Mouse (Mus musculus) kidney, embryonic 16.5 days (tissue): ENCODE results near the gene Slc12a9. TPM values are rescaled to one million over a fixed set of nuclear protein-coding genes. Genes with fewer than 3 reads are reported as not detected.

Experiments
- ATAC-seq: fragments of 200-750 bp; cut with Nextera tagmentation; 2 replicates; pipeline ENCODE4 v1.8.0; 2017; ENCODE audit warnings: moderate TSS enrichment; ENCODE audit not compliant: low FRiP score, low TSS enrichment
- H3K27ac ChIP-seq: fragments of 300-500 bp; sonication (generic); 2 replicates; pipeline ENCODE4 v1.5.1; 2014; ENCODE audit warnings: low read length
- H3K27me3 ChIP-seq: fragments of 300-500 bp; sonication (generic); 2 replicates; pipeline ENCODE4 v1.6.1; 2014; ENCODE audit warnings: low read length, control low read depth, mixed read lengths; ENCODE audit not compliant: insufficient read depth
- H3K36me3 ChIP-seq: fragments of 300-500 bp; sonication (generic); 2 replicates; pipeline ENCODE4 v1.6.1; 2014; ENCODE audit warnings: low read length, control low read depth, mixed read lengths; ENCODE audit not compliant: insufficient read depth
- H3K4me1 ChIP-seq: fragments of 300-500 bp; sonication (generic); 2 replicates; pipeline ENCODE4 v1.6.1; 2014; ENCODE audit warnings: low read length, control low read depth, mixed read lengths; ENCODE audit not compliant: insufficient read depth
- H3K4me2 ChIP-seq: fragments of 300-500 bp; sonication (generic); replicated peaks from 2 replicates; pipeline ENCODE4 v1.6.1; 2014; ENCODE audit warnings: low read depth, low read length
- H3K4me3 ChIP-seq: fragments of 300-500 bp; sonication (generic); 2 replicates; pipeline ENCODE4 v1.5.1; 2014; ENCODE audit warnings: mild to moderate bottlenecking, low read length
- H3K9ac ChIP-seq: fragments of 300-500 bp; sonication (generic); replicated peaks from 2 replicates; pipeline ENCODE4 v1.6.1; 2014; ENCODE audit warnings: low read length
- H3K9me3 ChIP-seq: fragments of 300-500 bp; sonication (generic); 2 replicates; pipeline ENCODE4 v1.6.1; 2016; ENCODE audit warnings: low read length, control low read depth
- WGBS: fragments of 180-500 bp; shearing (Covaris S2); extraction: QIAGEN DNeasy Blood & Tissue Kit; methylation state at CpG from one replicate; pipeline ENCODE4 v1.1.7; 2014; 5-methylcytosine and 5-hydroxymethylcytosine counted together
- polyA plus RNA-seq: library from polyadenylated mRNA; unstranded; fragments of >200 nt; fragmentation: Nextera tagmentation; extraction: Ambion mirVana; gene quantifications from 2 replicates; pipeline ENCODE4 v1.2.1, GENCODE M21; 2015

The Slc12a9 gene
- polyA plus RNA-seq, 1 experiment from 2014 or later = 16.3 TPM

DNA sequence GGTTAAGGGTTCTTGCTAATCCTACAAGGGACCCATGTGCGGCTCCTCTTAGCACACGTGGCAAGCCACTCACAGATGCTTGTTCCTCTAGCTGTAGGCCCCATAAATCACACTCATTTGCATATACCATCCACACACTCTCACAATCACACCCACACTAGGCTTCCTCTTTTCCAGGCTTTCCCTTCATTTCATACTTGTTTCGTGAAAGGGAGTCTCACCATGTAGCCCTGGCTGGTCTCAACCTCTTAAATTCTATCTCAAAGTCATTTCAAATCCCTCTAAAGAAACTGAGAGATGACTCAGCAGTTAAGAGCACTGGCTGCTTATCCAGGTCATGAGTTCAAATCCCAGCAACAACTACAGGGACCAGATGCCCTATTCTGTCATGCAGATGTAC, 27.6 kb downstream of the Slc12a9 start:
- Histone ChIP-seq H3K27ac (no peak overlapping the region), H3K9ac (peak overlapping the region; percentile 99; the same call in 1 of the 2 replicates), H3K9me3 (no peaks in the 10 kb centered on the region), H3K4me2 (peak overlapping the region; percentile 67), H3K27me3 (no peaks in the 10 kb centered on the region), H3K36me3 (peaks cover 58% of the 10 kb centered on the region), H3K4me1 (peaks cover 32% of the 10 kb centered on the region), H3K4me3 (peak overlapping the region; percentile 94)
- 41% methylated on average over 3 of the region's 3 CpGs for WGBS
- no peak for ATAC-seq

- peak overlapping the region; percentile 99 for H3K9ac ChIP-seq
These were observed 28.6 kb downstream of the Slc12a9 start for GRCm38 (mm10) chr5:137304816-137305215.

GRCm38 (mm10) chr5:137304165-137304564, 29.2 kb downstream of the Slc12a9 start:
- no peaks in the 10 kb centered on the region for H3K27me3 ChIP-seq
- no peak overlapping the region for H3K27ac ChIP-seq
- ATAC-seq = no peak
- H3K9me3 ChIP-seq = no peaks in the 10 kb centered on the region
- 81% methylated on average over 3 of the region's 3 CpGs for WGBS
- peaks cover 58% of the 10 kb centered on the region for H3K36me3 ChIP-seq
- peaks cover 32% of the 10 kb centered on the region for H3K4me1 ChIP-seq
- H3K9ac ChIP-seq = peak overlapping the region; percentile 99; the same call in 1 of the 2 replicates
- peak overlapping the region; percentile 94; the same call in 1 of the 2 replicates for H3K4me3 ChIP-seq
- no peak overlapping the region for H3K4me2 ChIP-seq

More at GRCm38 (mm10) chr5:137304816-137305215, 28.6 kb downstream of the Slc12a9 start:
- 28% methylated on average over 4 of the region's 4 CpGs for WGBS
- Histone ChIP-seq H3K4me3 (peak overlapping the region; percentile 94), H3K36me3 (peaks cover 58% of the 10 kb centered on the region), H3K4me1 (peaks cover 32% of the 10 kb centered on the region), H3K27me3 (no peaks in the 10 kb centered on the region), H3K4me2 (peak overlapping the region; percentile 67), H3K27ac (no peak overlapping the region), H3K9me3 (no peaks in the 10 kb centered on the region)
- no peak for ATAC-seq

GRCm38 (mm10) chr5:137303609-137304008, 29.8 kb downstream of the Slc12a9 start:
- peak overlapping the region; percentile 36; the same call in 1 of the 2 replicates for H3K9ac ChIP-seq
- no peak overlapping the region for H3K4me3 ChIP-seq
- 95% methylated on average over 4 of the region's 4 CpGs for WGBS
- no peaks in the 10 kb centered on the region for H3K27me3 ChIP-seq
- peaks cover 32% of the 10 kb centered on the region for H3K4me1 ChIP-seq
- no peaks in the 10 kb centered on the region for H3K9me3 ChIP-seq
- no peak for ATAC-seq
- no peak overlapping the region for H3K27ac ChIP-seq
- H3K36me3 ChIP-seq = peaks cover 58% of the 10 kb centered on the region
- H3K4me2 ChIP-seq = no peak overlapping the region

GRCm38 (mm10) chr5:137301253-137301652, 32.1 kb downstream of the Slc12a9 start:
- Histone ChIP-seq H3K36me3 (peaks cover 78% of the 10 kb centered on the region), H3K27me3 (no peaks in the 10 kb centered on the region), H3K9me3 (no peaks in the 10 kb centered on the region), H3K4me3 (no peak overlapping the region), H3K4me1 (peaks cover 24% of the 10 kb centered on the region), H3K27ac (no peak overlapping the region), H3K4me2 (no peak overlapping the region), H3K9ac (no peak overlapping the region)
- 0 out of 2 replicates have a peak, but pooled peaks have one; percentile 37 for ATAC-seq
- 86% methylated on average over 21 of the region's 21 CpGs for WGBS

DNA sequence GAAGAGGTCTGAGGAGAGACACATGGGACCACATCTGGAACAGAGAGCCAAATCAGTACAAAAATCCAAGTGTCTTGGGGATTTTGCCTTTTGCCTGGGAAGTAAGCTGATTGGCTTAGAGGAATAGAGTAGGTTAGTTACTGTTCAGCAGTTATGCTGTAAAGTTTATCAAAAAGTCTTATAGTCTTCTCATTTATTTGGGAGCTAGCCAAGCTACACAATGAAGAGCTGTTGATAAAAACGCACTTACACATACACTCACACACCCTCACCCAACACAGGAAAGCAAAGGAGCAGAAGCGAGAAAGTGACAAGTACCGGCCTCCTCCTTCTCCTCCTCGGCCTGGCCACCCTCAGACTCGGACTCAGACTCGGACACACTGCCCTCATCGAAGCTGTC, 34.2 kb downstream of the Slc12a9 start:
- 85% methylated on average over 7 of the region's 7 CpGs for WGBS
- H3K27ac ChIP-seq = no peak overlapping the region
- H3K4me3 ChIP-seq = no peak overlapping the region
- no peaks in the 10 kb centered on the region for H3K9me3 ChIP-seq
- H3K27me3 ChIP-seq = no peaks in the 10 kb centered on the region
- H3K9ac ChIP-seq = no peak overlapping the region
- H3K4me1 ChIP-seq = peaks cover 12% of the 10 kb centered on the region
- ATAC-seq = no peak
- H3K36me3 ChIP-seq = peaks cover 89% of the 10 kb centered on the region
- no peak overlapping the region for H3K4me2 ChIP-seq

DNA sequence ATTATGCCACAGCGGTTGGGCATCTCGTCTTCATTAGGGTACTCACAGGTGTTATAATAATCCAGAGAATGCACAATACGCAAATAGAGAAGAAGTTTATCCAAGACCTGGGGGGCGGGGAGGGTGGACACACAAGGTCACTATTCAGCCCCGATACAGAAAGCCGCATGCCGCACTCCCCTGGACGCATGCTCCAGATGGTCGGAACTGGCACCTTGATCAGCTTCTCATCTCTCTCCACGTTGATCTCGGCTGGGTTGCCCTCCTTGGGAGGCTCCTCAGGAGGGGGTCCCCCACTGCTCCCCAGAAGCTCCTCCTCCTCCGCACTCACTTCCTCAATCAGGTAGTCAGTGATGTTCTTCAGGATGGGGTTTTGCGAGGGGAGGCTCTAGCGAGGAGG, 36.3 kb downstream of the Slc12a9 start:
- Histone ChIP-seq H3K27ac (no peak overlapping the region), H3K4me3 (no peak overlapping the region), H3K4me2 (no peak overlapping the region), H3K9me3 (no peaks in the 10 kb centered on the region), H3K36me3 (peaks cover 69% of the 10 kb centered on the region), H3K9ac (no peak overlapping the region), H3K4me1 (peaks cover 14% of the 10 kb centered on the region), H3K27me3 (no peaks in the 10 kb centered on the region; the same call in none of the 2 replicates)
- 91% methylated on average over 14 of the region's 14 CpGs for WGBS
- ATAC-seq = no peak

- no peak for ATAC-seq
- Histone ChIP-seq H3K4me3 (no peak overlapping the region), H3K9ac (no peak overlapping the region), H3K36me3 (peaks cover 56% of the 10 kb centered on the region), H3K27me3 (peaks cover 7% of the 10 kb centered on the region), H3K4me1 (peaks cover 14% of the 10 kb centered on the region), H3K27ac (no peak overlapping the region), H3K9me3 (no peaks in the 10 kb centered on the region), H3K4me2 (no peak overlapping the region)
- WGBS = 92% methylated on average over 15 of the region's 15 CpGs
These were observed 37.7 kb downstream of the Slc12a9 start for GRCm38 (mm10) chr5:137295712-137296111.

DNA sequence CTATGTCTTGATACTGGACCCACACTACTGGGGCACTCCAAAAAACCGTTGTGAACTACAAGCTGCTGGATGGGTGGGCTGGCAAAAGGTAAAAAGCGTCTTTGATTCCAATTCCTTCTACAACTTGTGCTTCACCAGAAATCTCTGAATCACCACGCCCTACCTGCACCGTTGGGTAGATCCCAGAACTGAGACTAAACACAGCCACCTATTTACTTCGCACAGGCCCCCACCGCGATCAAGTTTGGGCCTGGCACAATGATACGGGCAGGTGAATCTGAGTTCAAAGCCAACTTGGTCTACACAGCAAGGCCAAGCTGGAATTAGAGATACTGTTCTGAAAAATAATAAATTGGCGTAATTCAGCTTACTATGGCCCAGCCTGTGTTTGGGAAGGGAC, 38.1 kb downstream of the Slc12a9 start:
- Histone ChIP-seq H3K27me3 (peaks cover 11% of the 10 kb centered on the region), H3K4me1 (peaks cover 14% of the 10 kb centered on the region), H3K9me3 (no peaks in the 10 kb centered on the region), H3K9ac (peak overlapping the region; percentile 76), H3K27ac (no peak overlapping the region), H3K4me2 (peak overlapping the region; percentile 98), H3K4me3 (peak overlapping the region; percentile 63), H3K36me3 (peaks cover 52% of the 10 kb centered on the region)
- no peak for ATAC-seq
- WGBS = 81% methylated on average over 9 of the region's 9 CpGs

DNA sequence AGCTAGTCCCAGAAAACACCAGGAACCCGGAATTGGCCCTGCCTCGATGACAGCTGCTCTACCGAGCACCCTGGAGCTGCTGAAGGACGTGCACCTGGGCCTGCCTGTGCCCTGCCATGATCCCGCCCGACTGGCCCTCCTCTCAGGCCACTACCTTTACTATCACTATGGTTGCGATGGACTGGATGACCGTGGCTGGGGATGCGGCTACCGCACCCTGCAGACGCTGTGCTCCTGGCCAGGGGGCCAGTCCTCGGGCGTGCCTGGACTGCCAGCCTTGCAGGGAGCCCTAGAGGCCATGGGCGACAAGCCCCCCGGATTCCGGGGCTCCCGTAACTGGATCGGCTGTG, 38.7 kb downstream of the Slc12a9 start:
- Histone ChIP-seq H3K4me3 (peak overlapping the region; percentile 63), H3K4me1 (peaks cover 14% of the 10 kb centered on the region), H3K9me3 (no peaks in the 10 kb centered on the region), H3K27me3 (peaks cover 17% of the 10 kb centered on the region), H3K27ac (peak overlapping the region; percentile 85), H3K9ac (peak overlapping the region; percentile 76), H3K4me2 (peak overlapping the region; percentile 98), H3K36me3 (peaks cover 46% of the 10 kb centered on the region)
- ATAC-seq = peak; percentile 60
- 5% methylated on average over 18 of the region's 18 CpGs for WGBS
